Mouse (Mus musculus) T-helper 17 cell (primary cell): Measurements from ENCODE around the gene Cnot2.
"Not testable (repeated sequence)": the region's sequence is repeated elsewhere in the genome, so short reads cannot be mapped to it uniquely, and the experiment has no call there.

Source experiments
- in situ Hi-C, 2 experiments: fragments of 300-600 bp; cut with MboI, MseI; formaldehyde crosslinking; loops; 1 replicate in 1 of 2; 2 replicates in 1 of 2; pipeline ENCODE4 v1.15.1; 2025; ENCODE audit warnings: high pct_unique_total_duplicates in 2 of 2

The Cnot2 gene

GRCm38 (mm10) chr10:116581369-116581718 lies at the start of gene Cnot2:
Cnot2 (minus strand) TSS chr10:116581511.
- in situ Hi-C loops = no loop called here

GRCm38 (mm10) chr10:116628926-116629325 lies 47.6 kb upstream of the Cnot2 start:
- in situ Hi-C loops = no loop called here

- in situ Hi-C loops = no loop called here
Observed at GRCm38 (mm10) chr10:116626009-116626408, 44.7 kb upstream of the Cnot2 start.

- in situ Hi-C loops = not testable (repeated sequence)
Observed at GRCm38 (mm10) chr10:116613250-116613649, 31.9 kb upstream of the Cnot2 start.

- in situ Hi-C loops = no loop called here
Observed at GRCm38 (mm10) chr10:116604905-116605162, 23.5 kb upstream of the Cnot2 start.

GRCm38 (mm10) chr10:116604081-116604904 lies 23.0 kb upstream of the Cnot2 start:
- in situ Hi-C loops = no loop called here

- in situ Hi-C loops = no loop called here
Observed at GRCm38 (mm10) chr10:116599056-116599850, 17.9 kb upstream of the Cnot2 start.

GRCm38 (mm10) chr10:116582738-116583137 lies 1.4 kb upstream of the Cnot2 start:
- in situ Hi-C loops = no loop called here

GRCm38 (mm10) chr10:116581719-116582481 lies 589 bp upstream of the Cnot2 start:
- in situ Hi-C loops = no loop called here

- in situ Hi-C loops = no loop called here
Observed at GRCm38 (mm10) chr10:116580591-116581358, 536 bp downstream of the Cnot2 start.

GRCm38 (mm10) chr10:116579478-116579877 lies 1.8 kb downstream of the Cnot2 start:
- in situ Hi-C loops = loop anchor here (5.0 to 10.0 kb wide), 3 partner anchors 52 to 1425 kb away; no protein-coding TSS in a partner anchor

- in situ Hi-C loops = loop anchor here (5.0 to 10.0 kb wide), 3 partner anchors 51 to 1426 kb away; no protein-coding TSS in a partner anchor
Observed at GRCm38 (mm10) chr10:116578375-116578774, 2.9 kb downstream of the Cnot2 start.

- in situ Hi-C loops = loop anchor here (5.0 to 10.0 kb wide), 3 partner anchors 50 to 1428 kb away; no protein-coding TSS in a partner anchor
Observed at GRCm38 (mm10) chr10:116577181-116577580, 4.1 kb downstream of the Cnot2 start.

GRCm38 (mm10) chr10:116576071-116576470 lies 5.2 kb downstream of the Cnot2 start:
- in situ Hi-C loops = loop anchor here (5.0 to 10.0 kb wide), 3 partner anchors 49 to 1429 kb away; no protein-coding TSS in a partner anchor

- in situ Hi-C loops = loop anchor here in 1 of 2 experiments (10.0 kb wide), 2 partner anchors 374 to 1434 kb away; no protein-coding TSS in a partner anchor
Observed at GRCm38 (mm10) chr10:116570526-116570925, 10.8 kb downstream of the Cnot2 start.

GRCm38 (mm10) chr10:116568539-116568938 lies 12.8 kb downstream of the Cnot2 start:
- in situ Hi-C loops = loop anchor here in 1 of 2 experiments (10.0 kb wide), 1 partner anchor 1166 kb away; no protein-coding TSS in a partner anchor

GRCm38 (mm10) chr10:116567491-116568405 lies 13.6 kb downstream of the Cnot2 start:
- in situ Hi-C loops = loop anchor here in 1 of 2 experiments (10.0 kb wide), 1 partner anchor 1167 kb away; no protein-coding TSS in a partner anchor

- in situ Hi-C loops = loop anchor here in 1 of 2 experiments (10.0 kb wide), 1 partner anchor 1168 kb away; no protein-coding TSS in a partner anchor
Observed at GRCm38 (mm10) chr10:116566492-116566891, 14.8 kb downstream of the Cnot2 start.

GRCm38 (mm10) chr10:116564828-116565602 lies 16.3 kb downstream of the Cnot2 start:
- in situ Hi-C loops = loop anchor here in 1 of 2 experiments (10.0 kb wide), 1 partner anchor 1170 kb away; no protein-coding TSS in a partner anchor
